Mouse (Mus musculus): ENCODE measurements around the gene Lrrc72. TPM values are rescaled to one million over a fixed set of nuclear protein-coding genes. Genes with fewer than 3 reads are reported as not detected.

The Lrrc72 gene
- not detected in 2 replicates for polyA plus RNA-seq (2012; rRNA removed)

GRCm38 (mm10) chr12:36253298-36253697 is at the start of gene Lrrc72:
Lrrc72 (minus strand) TSS chr12:36253398.

Other genes with a start within 250 kb of the Lrrc72 start
- gene Tspan13, start 210.9 kb downstream of the Lrrc72 start, polyA plus RNA-seq (2012; rRNA removed): 872 and 1,024 TPM in 2 replicates
- gene Ankmy2, start 96.3 kb downstream of the Lrrc72 start, polyA plus RNA-seq (2012; rRNA removed): 5.8 and 5.9 TPM in 2 replicates
- gene Bzw2, start 95.3 kb downstream of the Lrrc72 start, polyA plus RNA-seq (2012; rRNA removed): 8.2 and 10.6 TPM in 2 replicates
- 1.2 and 2.3 TPM in 2 replicates for gene Sostdc1, start 60.7 kb upstream of the Lrrc72 start, polyA plus RNA-seq (2012; rRNA removed)
- 0.57 and 0.76 TPM in 2 replicates for gene Ispd, start 128.1 kb upstream of the Lrrc72 start, polyA plus RNA-seq (2012; rRNA removed)
- gene D630036H23Rik, start 128.8 kb upstream of the Lrrc72 start, polyA plus RNA-seq (2012; rRNA removed): 1.6 and 2.8 TPM in 2 replicates

All from colon, adult 2 months (tissue).